Mouse (Mus musculus): ENCODE measurements at regions not wholly inside any gene's neighbourhood (a gene's known extent, or its start where the extent isn't known, plus 50 kb on each side); places are given as distances from the start of the nearest gene placed in this dataset.

GRCm38 (mm10) chr4:32185986-32186385, 52.6 kb upstream of the Bach2 start:
- TF ChIP-seq POLR2AphosphoS5 (IDR thresholded peaks at IDR 0.05; ENCODE audit: borderline replicate concordance, low read depth, low read length) (no peak), CTCF (IDR thresholded peaks at IDR 0.05 in 2 of 3, conservative IDR thresholded peaks at IDR 0.05 in 1 of 3; ENCODE audit: control insufficient read depth in 1 of 3, insufficient read depth in 1 of 3, low read depth in 2 of 3, low read length in 3 of 3, poor library complexity in 1 of 3, severe bottlenecking in 1 of 3) (no peak), POLR2A (IDR thresholded peaks at IDR 0.05; ENCODE audit: control insufficient read depth in 1 of 2, insufficient read depth in 1 of 2, low read depth in 1 of 2, low read length in 2 of 2, poor library complexity in 1 of 2) (no peak), SMC3 (IDR thresholded peaks at IDR 0.05; ENCODE audit: low read depth, low read length) (no peak), GATA1 (IDR thresholded peaks at IDR 0.05; ENCODE audit: low read depth, low read length) (no peak), ZNF384 (IDR thresholded peaks at IDR 0.05; ENCODE audit: low read depth, low read length) (no peak), USF1 (IDR thresholded peaks at IDR 0.05; ENCODE audit: low read depth, low read length) (no peak), ZKSCAN1 (IDR thresholded peaks at IDR 0.05; ENCODE audit: low read depth, low read length) (no peak), TAL1 (IDR thresholded peaks at IDR 0.05; ENCODE audit: low read length) (no peak), E2F4 (IDR thresholded peaks at IDR 0.05; ENCODE audit: borderline replicate concordance, low read depth, low read length) (no peak), ZC3H11A (IDR thresholded peaks at IDR 0.05; ENCODE audit: low read depth, low read length) (no peak)

All from MEL (cell line).